Mouse (Mus musculus): Measurements from ENCODE around the gene Zbtb16. TPM values are rescaled to one million over a fixed set of nuclear protein-coding genes. Genes with fewer than 3 reads are reported as not detected.

Zbtb16 gene
- total RNA-seq, 2 experiments from 2014 or later: 0.77 to 1.7 TPM

- no peak for ATAC-seq (replicated peaks; ENCODE audit: low FRiP score, poor library complexity, severe bottlenecking)
These were observed 99.4 kb downstream of the Zbtb16 start for GRCm38 (mm10) chr9:48736361-48737209.

GRCm38 (mm10) chr9:48735466-48736312 lies 100.3 kb downstream of the Zbtb16 start:
- ATAC-seq (replicated peaks; ENCODE audit: low FRiP score, poor library complexity, severe bottlenecking): no peak

GRCm38 (mm10) chr9:48734725-48735465 lies 101.1 kb downstream of the Zbtb16 start:
- ATAC-seq (replicated peaks; ENCODE audit: low FRiP score, poor library complexity, severe bottlenecking): no peak

DNA sequence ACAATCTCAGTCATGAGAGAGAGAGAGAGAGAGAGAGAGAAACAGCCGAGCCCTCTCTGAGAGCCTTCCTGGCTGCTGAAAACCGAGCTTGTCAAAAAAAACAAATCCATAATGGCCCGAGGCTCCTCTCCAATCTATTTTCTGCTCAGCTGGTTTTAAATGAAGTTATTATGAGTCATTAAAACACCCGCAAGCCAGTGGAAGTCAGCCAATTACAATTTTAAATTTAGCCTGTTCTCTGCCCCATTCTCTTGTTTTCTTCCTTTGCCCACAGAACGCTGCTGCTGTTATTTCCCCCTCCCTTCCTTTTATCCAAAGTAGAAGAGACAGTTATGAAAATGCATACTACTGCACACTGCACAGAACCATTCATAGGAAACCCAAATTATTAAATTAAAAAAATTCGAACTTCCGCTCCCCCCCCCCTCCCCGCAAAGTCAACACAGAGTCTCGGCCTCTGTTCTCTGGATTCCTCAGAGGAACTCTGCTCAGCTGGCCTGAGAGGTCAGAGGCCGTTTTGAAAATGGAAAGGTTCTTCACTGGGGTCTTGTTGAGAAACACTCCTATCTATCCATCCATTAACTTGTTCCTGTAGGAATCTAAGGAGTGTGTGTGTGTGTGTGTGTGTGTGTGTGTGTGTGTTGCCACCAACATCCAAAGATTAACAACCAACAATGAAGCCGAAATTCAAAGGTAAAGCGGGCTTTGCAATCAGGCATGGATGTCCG lies 102.0 kb downstream of the Zbtb16 start:
- no peak for ATAC-seq (replicated peaks; ENCODE audit: low FRiP score, poor library complexity, severe bottlenecking)

- no peak for ATAC-seq (replicated peaks; ENCODE audit: low FRiP score, poor library complexity, severe bottlenecking)
These were observed 102.9 kb downstream of the Zbtb16 start for GRCm38 (mm10) chr9:48733083-48733482.

DNA sequence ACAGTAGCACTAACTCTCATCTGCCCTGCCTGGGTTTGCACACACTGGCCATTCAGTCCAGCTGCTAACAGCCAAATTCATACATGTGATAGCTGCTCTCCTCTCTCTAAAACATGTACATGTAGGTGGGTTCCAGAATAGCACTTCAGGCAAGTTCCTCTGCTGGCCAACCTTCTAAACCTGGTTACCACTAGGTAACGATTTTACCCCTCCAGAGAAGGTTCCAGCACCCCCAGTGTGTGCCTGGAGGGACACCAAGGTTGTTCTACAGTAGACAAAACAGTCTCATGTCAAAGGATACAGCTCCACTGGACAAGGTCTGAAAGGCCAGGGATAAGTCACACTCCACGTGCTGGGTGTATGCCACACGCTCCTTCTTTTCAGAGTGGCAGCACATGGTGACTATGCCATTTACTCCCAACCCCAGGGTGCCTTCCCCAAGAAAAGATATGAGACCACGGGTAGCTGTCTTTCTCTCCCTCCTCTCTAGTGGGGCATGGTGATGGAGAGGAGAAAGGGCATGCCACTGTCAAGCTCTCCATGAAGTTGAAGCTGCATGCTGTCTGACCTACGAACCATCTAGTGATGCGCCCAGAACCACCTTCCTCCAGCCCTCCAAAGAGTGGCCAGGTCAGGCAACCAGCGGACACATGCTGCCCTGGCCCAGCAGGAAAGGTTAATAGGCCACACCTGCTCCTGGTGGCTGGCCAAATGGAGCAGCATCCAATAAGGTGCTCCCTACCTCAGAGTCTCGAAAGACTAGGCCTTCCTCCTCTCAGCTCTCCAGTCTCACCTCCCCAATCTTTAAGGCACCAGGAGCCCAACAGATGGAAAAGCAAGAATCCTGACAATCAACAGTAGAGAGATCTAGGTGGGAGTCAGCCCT lies 104.1 kb downstream of the Zbtb16 start:
- no peak for ATAC-seq (replicated peaks; ENCODE audit: low FRiP score, poor library complexity, severe bottlenecking)

- ATAC-seq (replicated peaks; ENCODE audit: low FRiP score, poor library complexity, severe bottlenecking): no peak
These were observed 105.5 kb downstream of the Zbtb16 start for GRCm38 (mm10) chr9:48730446-48730979.

GRCm38 (mm10) chr9:48729471-48729870 lies 106.6 kb downstream of the Zbtb16 start:
- ATAC-seq (replicated peaks; ENCODE audit: low FRiP score, poor library complexity, severe bottlenecking): no peak

DNA sequence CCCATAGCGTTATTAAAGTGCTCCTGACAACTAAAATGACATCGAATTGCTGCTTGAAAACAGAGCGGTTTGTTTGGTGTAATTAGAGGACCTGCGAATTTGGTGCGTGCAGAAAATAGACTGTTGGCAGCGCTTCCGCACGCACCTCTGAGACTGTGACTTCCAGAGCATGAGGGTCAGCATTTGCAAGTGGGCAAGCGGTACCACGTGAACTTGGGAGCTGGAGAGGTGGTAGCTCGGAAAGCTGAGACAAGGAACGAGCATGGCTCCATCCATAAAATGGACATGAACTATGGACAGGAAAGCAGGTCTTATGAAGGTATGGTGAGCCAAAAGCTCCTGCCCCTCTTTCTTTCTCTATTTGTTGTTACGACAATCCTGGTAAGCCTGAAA lies 107.3 kb downstream of the Zbtb16 start:
- ATAC-seq (replicated peaks; ENCODE audit: low FRiP score, poor library complexity, severe bottlenecking): no peak

GRCm38 (mm10) chr9:48728083-48728730 lies 107.8 kb downstream of the Zbtb16 start:
- ATAC-seq (replicated peaks; ENCODE audit: low FRiP score, poor library complexity, severe bottlenecking): no peak

DNA sequence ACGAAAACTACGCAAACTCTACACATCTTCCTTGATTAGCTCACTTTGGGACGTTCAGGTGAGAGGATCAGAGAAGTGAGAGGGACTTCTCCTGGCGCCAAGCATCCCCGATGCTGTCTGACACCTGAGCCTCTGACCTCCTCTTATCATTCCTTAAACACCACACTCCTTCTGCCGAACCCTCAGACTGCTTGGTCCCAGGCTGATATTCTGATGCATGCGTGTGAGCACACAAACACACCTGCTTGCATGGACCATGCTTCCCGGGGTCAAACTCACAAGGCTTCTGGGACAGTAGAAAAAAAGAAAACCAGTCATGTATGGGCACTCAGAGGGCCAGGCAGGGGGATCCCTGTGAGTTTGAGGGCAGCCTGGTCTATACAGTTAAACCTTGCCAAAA lies 109.7 kb downstream of the Zbtb16 start:
- ATAC-seq (replicated peaks; ENCODE audit: low FRiP score, poor library complexity, severe bottlenecking): no peak

DNA sequence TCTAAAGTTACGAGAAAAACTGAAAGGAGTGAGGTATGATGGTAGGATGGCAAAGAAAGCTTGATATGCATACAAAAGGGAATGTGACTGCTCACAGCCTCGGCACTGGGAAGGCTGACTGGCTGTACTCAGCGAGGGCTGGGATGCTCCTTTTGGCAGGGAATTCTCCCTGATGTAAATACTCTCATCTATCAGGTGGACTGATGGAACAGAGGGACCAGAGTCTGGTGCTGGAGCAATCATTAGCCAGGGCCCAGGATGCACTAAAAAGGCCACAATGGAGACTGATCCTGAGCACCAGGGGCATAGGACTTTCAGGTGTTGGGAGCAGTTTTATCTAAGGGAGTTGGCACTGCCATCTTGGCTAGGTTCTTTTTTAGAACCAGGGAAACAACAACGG lies 110.1 kb downstream of the Zbtb16 start:
- ATAC-seq (replicated peaks; ENCODE audit: low FRiP score, poor library complexity, severe bottlenecking): no peak

DNA sequence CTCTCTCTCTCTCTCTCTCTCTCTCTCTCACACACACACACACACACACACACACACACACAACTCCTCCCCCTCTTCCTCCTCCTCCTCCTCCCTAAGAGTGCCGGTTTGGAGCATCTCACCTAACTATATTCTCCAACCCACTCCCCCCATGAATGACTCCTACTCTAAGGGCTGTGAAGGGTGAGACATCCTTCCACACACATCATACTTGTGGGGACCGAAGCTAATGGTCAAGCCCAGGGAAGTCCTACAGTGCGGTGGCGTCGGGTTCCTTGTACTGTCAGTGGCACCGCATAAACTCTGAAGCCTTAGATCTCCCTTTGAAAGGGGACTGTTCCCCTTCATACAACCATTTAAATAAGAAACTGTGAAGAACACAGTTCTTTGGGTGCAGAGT lies 110.9 kb downstream of the Zbtb16 start:
- no peak for ATAC-seq (replicated peaks; ENCODE audit: low FRiP score, poor library complexity, severe bottlenecking)

DNA sequence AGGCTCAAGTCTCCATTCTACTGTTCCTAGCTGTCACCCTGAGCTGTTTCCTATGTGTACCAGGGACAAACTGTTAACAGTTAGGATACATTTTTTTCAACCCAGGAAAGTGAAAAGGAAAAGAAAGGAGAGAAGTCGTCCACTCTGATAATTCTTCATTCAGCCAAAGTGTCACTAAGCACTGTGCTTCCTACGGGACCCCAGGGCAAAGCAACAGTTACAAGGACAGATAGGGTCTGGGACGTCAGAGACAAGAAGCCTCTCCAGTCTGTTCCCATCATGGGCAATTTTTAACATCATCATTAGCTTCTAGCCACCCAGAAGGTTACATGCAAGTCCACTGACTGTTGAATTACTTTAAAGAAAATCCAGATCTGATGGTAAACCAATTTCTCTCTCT lies 111.3 kb downstream of the Zbtb16 start:
- no peak for ATAC-seq (replicated peaks; ENCODE audit: low FRiP score, poor library complexity, severe bottlenecking)

DNA sequence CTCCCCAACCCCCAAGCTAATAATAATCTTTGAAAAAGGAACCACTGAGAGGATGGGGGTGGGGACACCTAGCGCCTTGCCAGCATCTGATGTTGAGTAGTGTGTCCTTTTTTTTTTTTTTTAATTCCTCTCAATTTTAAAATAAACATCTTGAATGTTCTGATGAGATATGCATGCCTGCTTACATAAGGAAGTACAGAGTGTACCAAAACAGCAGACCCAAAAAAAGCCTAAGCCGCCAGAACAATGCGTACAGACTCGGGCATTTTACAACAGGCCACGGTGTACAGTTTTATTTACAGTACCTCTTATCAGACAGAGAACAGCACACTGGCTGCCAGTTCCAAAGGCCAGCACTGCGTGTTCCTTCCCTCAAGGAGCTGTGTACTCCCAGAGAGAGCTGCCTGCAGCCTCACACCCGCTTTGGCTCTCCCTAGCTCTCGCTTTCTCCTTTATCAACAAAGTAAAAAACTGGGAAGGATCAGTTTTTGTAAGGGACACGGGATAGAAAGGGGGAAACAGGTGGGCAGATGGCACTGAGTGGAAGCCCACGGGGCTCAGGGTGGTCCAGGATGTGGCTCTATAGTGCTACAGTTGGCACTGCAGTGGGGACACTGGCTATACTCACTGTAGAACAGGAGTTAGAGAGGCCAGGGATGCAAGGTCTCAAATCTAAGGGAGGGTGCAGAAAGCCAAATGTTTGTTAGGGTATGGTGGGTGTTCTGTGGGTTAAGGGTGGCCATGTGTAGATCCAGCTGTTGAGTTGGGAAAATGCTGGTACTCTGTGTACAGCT lies 112.3 kb downstream of the Zbtb16 start:
- no peak for ATAC-seq (replicated peaks; ENCODE audit: low FRiP score, poor library complexity, severe bottlenecking)

GRCm38 (mm10) chr9:48723025-48723424 lies 113.0 kb downstream of the Zbtb16 start:
- ATAC-seq (replicated peaks; ENCODE audit: low FRiP score, poor library complexity, severe bottlenecking): no peak

DNA sequence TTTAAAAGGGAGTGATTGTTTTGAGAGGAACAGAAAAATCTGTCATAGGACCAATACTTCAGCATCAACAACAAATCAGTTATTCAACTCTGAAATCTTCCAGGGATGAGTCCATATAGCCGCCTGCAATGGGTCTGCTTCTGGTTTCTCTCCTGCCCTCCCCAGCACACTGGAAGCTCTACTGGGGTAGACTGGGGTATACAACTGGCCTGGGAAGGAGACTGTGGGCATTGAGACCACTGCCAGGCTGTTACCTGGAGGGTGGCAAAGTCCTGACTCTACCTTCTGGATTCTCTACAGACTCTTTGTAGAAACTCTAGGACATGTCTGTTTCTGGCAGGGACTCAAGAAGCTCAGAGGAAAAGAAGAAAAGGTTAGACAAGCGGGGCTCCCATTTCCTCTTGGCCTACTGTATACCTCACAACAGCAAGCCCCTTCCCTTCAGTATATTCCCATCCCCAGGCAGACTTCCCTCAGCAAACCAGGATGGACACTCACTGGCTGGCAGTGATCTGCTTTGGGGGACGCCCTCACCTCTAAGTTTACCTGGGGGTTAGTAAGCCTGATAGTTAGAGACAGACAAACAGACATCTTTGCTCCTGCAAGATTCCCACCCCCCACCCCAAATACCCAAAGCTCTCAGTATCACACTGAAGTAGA lies 113.6 kb downstream of the Zbtb16 start:
- ATAC-seq (replicated peaks; ENCODE audit: low FRiP score, poor library complexity, severe bottlenecking): no peak

All from erythroblast, adult 5-6 weeks (primary cell).